ENCODE assay signal across 24 mouse cellular contexts in the genomic region with DNA sequence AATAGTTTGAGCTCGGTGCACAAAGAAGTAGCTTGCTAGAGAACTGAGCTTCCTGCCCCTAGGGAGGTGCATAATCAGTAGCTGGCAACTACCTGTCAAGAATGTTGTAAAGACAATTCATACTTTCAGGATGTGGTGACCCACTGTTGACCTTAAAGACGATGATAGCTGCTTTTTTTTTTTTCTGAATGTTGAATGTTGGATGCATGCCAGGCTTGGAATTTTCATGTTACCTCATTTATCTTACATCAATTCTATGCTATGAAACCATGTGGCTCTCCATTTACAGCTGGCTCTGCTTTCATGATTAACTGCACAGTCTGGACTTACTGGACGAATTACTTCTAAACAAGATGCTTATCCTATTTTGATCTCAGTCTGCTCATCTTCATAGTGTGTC.
DNase-seq lines count a peak whose midpoint lies in the region; ATAC-seq lines count a peak whose summit lies in the region.
"Had no signal": no experiment of that assay in that cellular context is flagged by ENCODE, and none has a peak within 500 bp of the region (broad histone marks: within the 10 kb centered on the region; RNA-seq: fewer than 3 reads in every experiment).

No protein-coding gene starts in this region.

- H3K27me3 ChIP-seq in kidney, embryonic 14.5 days (ENCODE audit: control insufficient read depth, insufficient read depth, low read length), result no peaks in the 10 kb centered on the region
- H3K27me3 ChIP-seq: hindbrain, embryonic 12.5 days; intestine, embryonic 15.5 days; limb, embryonic 13.5 days; liver, embryonic 12.5 days; midbrain, embryonic 15.5 days; stomach, embryonic 15.5 days had no signal

- DNase-seq in heart, adult 8-10 months (ENCODE audit: low spot score), result peak; percentile 13
- DNase-seq in heart, postnatal 25 days (ENCODE audit: low spot score), result no peak
- peak; percentile 8 for DNase-seq in kidney, postnatal 14 days
- peak; percentile 1 for DNase-seq in 416B (ENCODE audit: low read depth)
- DNase-seq in mesoderm, embryonic 11.5 days (ENCODE audit: low read depth, low spot score), result peak; percentile 52
- DNase-seq: adrenal gland, adult 8-10 months; cerebellum, adult 9-10 months; cerebellum, postnatal 36 days; gastrocnemius, adult 2 months; heart, postnatal 36 days; liver, postnatal 0 days; lung, postnatal 10 days; right cerebral cortex, postnatal 25 days had no signal

- no peak overlapping the region for H3K4me2 ChIP-seq in kidney, embryonic 14.5 days (replicated peaks; ENCODE audit: low read depth, low read length)
- H3K4me2 ChIP-seq: hindbrain, embryonic 12.5 days; intestine, embryonic 15.5 days; limb, embryonic 13.5 days; liver, embryonic 12.5 days; midbrain, embryonic 15.5 days; stomach, embryonic 15.5 days had no signal

- 35% methylated on average over 3 of the region's 3 CpGs for WGBS in kidney, embryonic 14.5 days

- H3K36me3 ChIP-seq in kidney, embryonic 14.5 days (ENCODE audit: control insufficient read depth, insufficient read depth, low read length), result no peaks in the 10 kb centered on the region
- H3K36me3 ChIP-seq: G1E; hindbrain, embryonic 12.5 days; intestine, embryonic 15.5 days; limb, embryonic 13.5 days; liver, embryonic 12.5 days; midbrain, embryonic 15.5 days; stomach, embryonic 15.5 days had no signal

- H3K27ac ChIP-seq in kidney, embryonic 14.5 days (ENCODE audit: low read depth, low read length), result no peak overlapping the region
- H3K27ac ChIP-seq: gastrocnemius, adult 2 months; hindbrain, embryonic 12.5 days; hindbrain, postnatal 0 days; intestine, embryonic 15.5 days; limb, embryonic 13.5 days; liver, embryonic 12.5 days; macrophage; midbrain, embryonic 15.5 days; stomach, embryonic 15.5 days had no signal

- H3K9ac ChIP-seq in kidney, embryonic 14.5 days (ENCODE audit: low read depth, low read length), result no peak overlapping the region
- H3K9ac ChIP-seq: hindbrain, embryonic 12.5 days; intestine, embryonic 15.5 days; limb, embryonic 13.5 days; liver, embryonic 12.5 days; liver, postnatal 0 days; midbrain, embryonic 15.5 days; stomach, embryonic 15.5 days had no signal

- H3K9me3 ChIP-seq in kidney, embryonic 14.5 days (ENCODE audit: control insufficient read depth, low read length), result no peaks in the 10 kb centered on the region
- H3K9me3 ChIP-seq: G1E; hindbrain, embryonic 12.5 days; intestine, embryonic 15.5 days; limb, embryonic 13.5 days; liver, embryonic 12.5 days; midbrain, embryonic 15.5 days; stomach, embryonic 15.5 days had no signal

- no peak overlapping the region for H3K4me3 ChIP-seq in kidney, embryonic 14.5 days (ENCODE audit: low read length)
- H3K4me3 ChIP-seq: gastrocnemius, adult 2 months; hindbrain, embryonic 12.5 days; intestine, embryonic 15.5 days; limb, embryonic 13.5 days; liver, embryonic 12.5 days; midbrain, embryonic 15.5 days; stomach, embryonic 15.5 days had no signal

- no peaks in the 10 kb centered on the region for H3K4me1 ChIP-seq in kidney, embryonic 14.5 days (ENCODE audit: control insufficient read depth, insufficient read depth, low read length)
- H3K4me1 ChIP-seq: hindbrain, embryonic 12.5 days; intestine, embryonic 15.5 days; limb, embryonic 13.5 days; liver, embryonic 12.5 days; midbrain, embryonic 15.5 days; stomach, embryonic 15.5 days had no signal

- no peak for ATAC-seq in kidney, embryonic 14.5 days (ENCODE audit: low FRiP score, low TSS enrichment)
- ATAC-seq: forebrain, embryonic 16.5 days; hindbrain, postnatal 0 days; intestine, embryonic 15.5 days; liver, embryonic 12.5 days; liver, postnatal 0 days; midbrain, embryonic 15.5 days had no signal

- intact Hi-C loops in heart, postnatal 25 days (cut with DNase I), result loop anchor here (10.0 kb wide), 2 partner anchors 106 to 306 kb away; no protein-coding TSS in a partner anchor
